Comparison of ENCODE assay signal across 9 mouse cellular contexts in the genomic region with DNA sequence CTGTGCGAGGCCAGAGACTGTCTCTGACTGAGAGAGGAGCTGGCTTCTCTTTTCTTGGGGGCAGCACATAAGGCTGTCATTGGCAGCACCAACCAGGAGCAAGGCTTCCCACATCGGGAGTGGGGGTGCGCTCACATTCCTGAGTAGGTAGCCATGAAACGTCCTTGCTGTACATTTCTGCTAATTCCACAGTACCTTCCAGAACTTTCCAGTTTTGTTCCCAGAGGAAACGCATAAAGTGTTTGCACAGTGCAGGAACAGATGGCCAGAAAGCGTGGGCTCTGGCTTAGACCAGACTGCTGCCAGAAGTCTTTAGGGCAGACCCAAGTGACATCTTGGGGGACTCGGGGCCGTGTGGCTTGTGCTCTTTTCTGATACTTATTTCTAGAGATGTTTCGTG. TPM values are rescaled to one million over a fixed set of nuclear protein-coding genes. Genes with fewer than 3 reads are reported as not detected.
DNase-seq lines count a peak whose midpoint lies in the region; ATAC-seq and TF ChIP-seq lines count a peak whose summit lies in the region.
"Had no signal": no experiment of that assay in that cellular context is flagged by ENCODE, and none has a peak within 500 bp of the region (broad histone marks: within the 10 kb centered on the region; RNA-seq: fewer than 3 reads in every experiment).

No protein-coding gene starts in this region.

- H3K9ac ChIP-seq in heart, embryonic 11.5 days (ENCODE audit: low read depth, low read length) = 0 out of 2 replicates have a peak overlapping the region, but pooled peaks have one; percentile 6
- 0 out of 2 replicates have a peak overlapping the region, but pooled peaks have one; percentile 0 for H3K9ac ChIP-seq in midbrain, embryonic 12.5 days (replicated peaks)
- H3K9ac ChIP-seq in midbrain, embryonic 11.5 days (ENCODE audit: low read length) = no peak overlapping the region
- no peak overlapping the region for H3K9ac ChIP-seq in intestine, embryonic 16.5 days (ENCODE audit: low read depth, low read length)
- peak overlapping the region; percentile 23; the same call in 1 of the 2 replicates for H3K9ac ChIP-seq in stomach, postnatal 0 days (ENCODE audit: low read length)

- DNase-seq in heart, adult 9 months (ENCODE audit: low spot score in 2 of 2) = no peak
- no peak for DNase-seq in midbrain, embryonic 11.5 days (ENCODE audit: low spot score, missing footprints)
- no peak for DNase-seq in stomach, postnatal 0 days (ENCODE audit: low spot score)
- DNase-seq in B cell, adult 2 months = no peak
- DNase-seq in gastrocnemius, adult 18-20 months (ENCODE audit: low spot score) = no peak
- DNase-seq: adrenal gland, postnatal 10 days had no signal

- peaks cover 20% of the 10 kb centered on the region for H3K4me1 ChIP-seq in heart, embryonic 11.5 days (ENCODE audit: control insufficient read depth, insufficient read depth, low read length)
- peaks cover 20% of the 10 kb centered on the region for H3K4me1 ChIP-seq in midbrain, embryonic 12.5 days
- H3K4me1 ChIP-seq in midbrain, embryonic 11.5 days (ENCODE audit: control insufficient read depth, insufficient read depth, low read length) = no peaks in the 10 kb centered on the region
- peaks cover 33% of the 10 kb centered on the region for H3K4me1 ChIP-seq in intestine, embryonic 16.5 days (ENCODE audit: control insufficient read depth, insufficient read depth, low read length)
- peaks cover 5% of the 10 kb centered on the region; the same call in 1 of the 2 replicates for H3K4me1 ChIP-seq in stomach, postnatal 0 days (replicated peaks; ENCODE audit: control insufficient read depth, insufficient read depth)

- H3K9me3 ChIP-seq in heart, embryonic 11.5 days (replicated peaks; ENCODE audit: control insufficient read depth, low read length) = no peaks in the 10 kb centered on the region
- H3K9me3 ChIP-seq in midbrain, embryonic 12.5 days = no peaks in the 10 kb centered on the region
- H3K9me3 ChIP-seq in midbrain, embryonic 11.5 days (ENCODE audit: control insufficient read depth, low read length) = no peaks in the 10 kb centered on the region
- H3K9me3 ChIP-seq in intestine, embryonic 16.5 days (ENCODE audit: control insufficient read depth, low read length) = no peaks in the 10 kb centered on the region
- no peaks in the 10 kb centered on the region for H3K9me3 ChIP-seq in stomach, postnatal 0 days (ENCODE audit: control insufficient read depth, low read length)

- H3K36me3 ChIP-seq in heart, embryonic 11.5 days (ENCODE audit: control insufficient read depth, insufficient read depth, low read length) = no peaks in the 10 kb centered on the region
- no peaks in the 10 kb centered on the region for H3K36me3 ChIP-seq in midbrain, embryonic 12.5 days
- no peaks in the 10 kb centered on the region for H3K36me3 ChIP-seq in midbrain, embryonic 11.5 days (ENCODE audit: control insufficient read depth, insufficient read depth, low read length)
- H3K36me3 ChIP-seq in intestine, embryonic 16.5 days (ENCODE audit: control insufficient read depth, insufficient read depth, low read length) = no peaks in the 10 kb centered on the region
- H3K36me3 ChIP-seq in stomach, postnatal 0 days (ENCODE audit: control insufficient read depth, insufficient read depth, low read length) = no peaks in the 10 kb centered on the region

- TF ChIP-seq CTCF in stomach, postnatal 0 days (IDR thresholded peaks at IDR 0.05; ENCODE audit: low read depth) = no peak

- peak overlapping the region; percentile 36 for H3K4me2 ChIP-seq in heart, embryonic 11.5 days
- no peak overlapping the region for H3K4me2 ChIP-seq in midbrain, embryonic 12.5 days (replicated peaks)
- H3K4me2 ChIP-seq in midbrain, embryonic 11.5 days = no peak overlapping the region
- peak overlapping the region; percentile 10; the same call in 1 of the 2 replicates for H3K4me2 ChIP-seq in intestine, embryonic 16.5 days (ENCODE audit: low read depth, low read length)
- peak overlapping the region; percentile 25; the same call in 1 of the 2 replicates for H3K4me2 ChIP-seq in stomach, postnatal 0 days (replicated peaks; ENCODE audit: low read depth)

- no peaks in the 10 kb centered on the region for H3K27me3 ChIP-seq in heart, embryonic 11.5 days (ENCODE audit: control insufficient read depth, insufficient read depth, low read length)
- H3K27me3 ChIP-seq in midbrain, embryonic 12.5 days = peaks cover 3% of the 10 kb centered on the region; the same call in 1 of the 2 replicates
- no peaks in the 10 kb centered on the region for H3K27me3 ChIP-seq in midbrain, embryonic 11.5 days (ENCODE audit: control insufficient read depth, insufficient read depth, low read length)
- no peaks in the 10 kb centered on the region for H3K27me3 ChIP-seq in intestine, embryonic 16.5 days (replicated peaks; ENCODE audit: control insufficient read depth, insufficient read depth, low read length)
- H3K27me3 ChIP-seq in stomach, postnatal 0 days (ENCODE audit: control insufficient read depth, insufficient read depth, low read length) = no peaks in the 10 kb centered on the region

- no peak for ATAC-seq in heart, embryonic 11.5 days (replicated peaks; ENCODE audit: insufficient number of reproducible peaks, low FRiP score, low TSS enrichment)
- no peak for ATAC-seq in midbrain, embryonic 12.5 days (ENCODE audit: low FRiP score, low read depth)
- no peak for ATAC-seq in midbrain, embryonic 11.5 days (ENCODE audit: low FRiP score)
- ATAC-seq in intestine, embryonic 16.5 days = no peak
- no peak for ATAC-seq in stomach, postnatal 0 days (ENCODE audit: low FRiP score, low TSS enrichment)

- 70% methylated on average over 9 of the region's 9 CpGs for WGBS in heart, embryonic 11.5 days (ENCODE audit: insufficient replicate concordance)
- 71% methylated on average over 9 of the region's 9 CpGs for WGBS in midbrain, embryonic 12.5 days
- WGBS in midbrain, embryonic 11.5 days = 84% methylated on average over 9 of the region's 9 CpGs
- 57% methylated on average over 9 of the region's 9 CpGs for WGBS in intestine, embryonic 16.5 days
- 62% methylated on average over 9 of the region's 9 CpGs for WGBS in stomach, postnatal 0 days

- TF ChIP-seq EP300 in stomach, postnatal 0 days (optimal IDR thresholded peaks at IDR 0.05) = no peak

- H3K4me3 ChIP-seq in heart, embryonic 11.5 days (ENCODE audit: low read depth, low read length) = no peak overlapping the region
- no peak overlapping the region for H3K4me3 ChIP-seq in midbrain, embryonic 12.5 days
- no peak overlapping the region for H3K4me3 ChIP-seq in midbrain, embryonic 11.5 days (ENCODE audit: low read depth, low read length)
- H3K4me3 ChIP-seq in intestine, embryonic 16.5 days (ENCODE audit: low read length) = peak overlapping the region; percentile 13; the same call in 1 of the 2 replicates
- no peak overlapping the region for H3K4me3 ChIP-seq in stomach, postnatal 0 days (ENCODE audit: low read depth, low read length)

- peak overlapping the region; percentile 47 for H3K27ac ChIP-seq in heart, embryonic 11.5 days (ENCODE audit: low read depth, low read length)
- H3K27ac ChIP-seq in midbrain, embryonic 12.5 days (replicated peaks) = peak overlapping the region; percentile 7; the same call in 1 of the 2 replicates
- no peak overlapping the region for H3K27ac ChIP-seq in midbrain, embryonic 11.5 days (ENCODE audit: low read depth, low read length)
- H3K27ac ChIP-seq in intestine, embryonic 16.5 days (ENCODE audit: low read length) = peak overlapping the region; percentile 80
- peak overlapping the region; percentile 58; the same call in 1 of the 2 replicates for H3K27ac ChIP-seq in stomach, postnatal 0 days (replicated peaks)

RNA-seq across cellular contexts. Expression of a gene that starts 34.0 kb away (rescaled TPM):
- polyA plus RNA-seq in heart, embryonic 11.5 days (2014; fragmentation: Nextera tagmentation; extraction: Ambion mirVana) = 64.9 and 66.8 TPM in 2 replicates
- 102 TPM in 2 replicates for polyA plus RNA-seq in midbrain, embryonic 12.5 days (2016; fragmentation: Nextera tagmentation; extraction: Ambion mirVana)
- polyA plus RNA-seq in midbrain, embryonic 11.5 days (2014; fragmentation: Nextera tagmentation; extraction: Ambion mirVana) = 101 and 110 TPM in 2 replicates
- polyA plus RNA-seq in intestine, embryonic 16.5 days (2015; fragmentation: Nextera tagmentation; extraction: Ambion mirVana) = 60.3 and 70.4 TPM in 2 replicates
- polyA plus RNA-seq in stomach, postnatal 0 days (2015; fragmentation: Nextera tagmentation; extraction: Ambion mirVana) = 43.5 and 46.3 TPM in 2 replicates
- 1 to 10 TPM; 5.2 to 6.6 TPM for total RNA-seq in gastrocnemius, adult 18-20 months (2021)

Comparison
In these comparisons a context has a peak if more than half of its experiments do, and no peak if none do; other contexts are left out.
1. H3K9ac ChIP-seq: peak in heart, embryonic 11.5 days (single experiment), midbrain, embryonic 12.5 days (single experiment) and stomach, postnatal 0 days (single experiment); none in midbrain, embryonic 11.5 days (single experiment) and intestine, embryonic 16.5 days (single experiment).
2. H3K4me2 ChIP-seq: peak in heart, embryonic 11.5 days (single experiment), intestine, embryonic 16.5 days (single experiment) and stomach, postnatal 0 days (single experiment); none in midbrain, embryonic 12.5 days (single experiment) and midbrain, embryonic 11.5 days (single experiment).